Mouse (Mus musculus) ES-Bruce4 (cell line): Measurements from ENCODE around the gene Pum3. TPM values are rescaled to one million over a fixed set of nuclear protein-coding genes. Genes with fewer than 3 reads are reported as not detected.

Experiments
- H3K27ac ChIP-seq: 2 replicates; pipeline ENCODE4 v1.5.1; 2012; ENCODE audit warnings: low read length, inconsistent platforms; ENCODE audit not compliant: insufficient read depth
- H3K27me3 ChIP-seq: 2 replicates; pipeline ENCODE4 v1.6.1; 2012; ENCODE audit warnings: mild to moderate bottlenecking, low read length, inconsistent platforms; ENCODE audit not compliant: control insufficient read depth, poor library complexity, insufficient read depth, severe bottlenecking
- H3K36me3 ChIP-seq: 2 replicates; pipeline ENCODE4 v1.6.1; 2012; ENCODE audit warnings: inconsistent platforms, mild to moderate bottlenecking, low read length, moderate library complexity; ENCODE audit not compliant: control insufficient read depth, poor library complexity, insufficient read depth, severe bottlenecking
- H3K4me1 ChIP-seq: one replicate; pipeline ENCODE4 v1.8.1; 2011; ENCODE audit warnings: low read length; ENCODE audit not compliant: control insufficient read depth, insufficient read depth
- H3K4me3 ChIP-seq: 2 replicates; pipeline ENCODE4 v1.5.1; 2011; ENCODE audit warnings: low read depth, mild to moderate bottlenecking, low read length
- H3K9ac ChIP-seq: 2 replicates; pipeline ENCODE4 v1.6.1; 2012; ENCODE audit warnings: low read depth, mild to moderate bottlenecking, inconsistent platforms; ENCODE audit not compliant: poor library complexity, severe bottlenecking
- H3K9me3 ChIP-seq: replicated peaks from 2 replicates; pipeline ENCODE4 v1.6.1; 2012; ENCODE audit warnings: mild to moderate bottlenecking, low read length, inconsistent platforms; ENCODE audit not compliant: control insufficient read depth, poor library complexity, insufficient read depth, severe bottlenecking
- CTCF ChIP-seq: IDR thresholded peaks from one replicate; pipeline ENCODE4 v1.8.1; 2011; ENCODE audit warnings: low read depth, low read length
- EP300 ChIP-seq: IDR thresholded peaks from 2 replicates; pipeline ENCODE4 v1.6.1; 2011; ENCODE audit warnings: low read depth, low read length; ENCODE audit not compliant: insufficient read depth
- POLR2A ChIP-seq: IDR thresholded peaks from one replicate; pipeline ENCODE4 v1.8.1; 2011; ENCODE audit warnings: low read length; ENCODE audit not compliant: insufficient read depth
- polyA plus RNA-seq: library from polyadenylated mRNA; stranded (reverse); fragments of >200 nt; gene quantifications from 2 replicates; pipeline ENCODE4 v1.2.4, GENCODE M21; 2011; ENCODE audit warnings: low read depth; ENCODE audit not compliant: missing spikeins, insufficient read depth, insufficient read length

Pum3 gene
- polyA plus RNA-seq, 1 experiment: 201 TPM

GRCm38 (mm10) chr19:27379712-27380401, 49.8 kb downstream of the Pum3 start:
- H3K9me3 ChIP-seq: no peaks in the 10 kb centered on the region
- H3K9ac ChIP-seq: no peak overlapping the region
- H3K4me3 ChIP-seq: no peak overlapping the region
- H3K4me1 ChIP-seq: no peaks in the 10 kb centered on the region
- H3K36me3 ChIP-seq: no peaks in the 10 kb centered on the region
- no peak for TF ChIP-seq EP300
- no peak for TF ChIP-seq POLR2A
- TF ChIP-seq CTCF: no peak
- H3K27ac ChIP-seq: no peak overlapping the region
- H3K27me3 ChIP-seq: no peaks in the 10 kb centered on the region

GRCm38 (mm10) chr19:27370784-27371183, 58.8 kb downstream of the Pum3 start:
- H3K27ac ChIP-seq: no peak overlapping the region
- no peak overlapping the region for H3K4me3 ChIP-seq
- no peak overlapping the region for H3K9ac ChIP-seq
- no peaks in the 10 kb centered on the region for H3K9me3 ChIP-seq
- no peak for TF ChIP-seq EP300
- TF ChIP-seq CTCF: no peak
- no peak for TF ChIP-seq POLR2A
- no peaks in the 10 kb centered on the region for H3K27me3 ChIP-seq
- H3K4me1 ChIP-seq: no peaks in the 10 kb centered on the region
- H3K36me3 ChIP-seq: no peaks in the 10 kb centered on the region

- Histone ChIP-seq H3K9ac (no peak overlapping the region), H3K4me1 (no peaks in the 10 kb centered on the region), H3K27ac (no peak overlapping the region), H3K27me3 (no peaks in the 10 kb centered on the region), H3K9me3 (no peaks in the 10 kb centered on the region), H3K4me3 (no peak overlapping the region), H3K36me3 (no peaks in the 10 kb centered on the region)
- TF ChIP-seq CTCF (no peak), POLR2A (no peak), EP300 (no peak)
Observed at GRCm38 (mm10) chr19:27370174-27370573, 59.5 kb downstream of the Pum3 start.

GRCm38 (mm10) chr19:27369461-27370135, 60.0 kb downstream of the Pum3 start:
- TF ChIP-seq CTCF: no peak

GRCm38 (mm10) chr19:27366113-27366746, 63.4 kb downstream of the Pum3 start:
- Histone ChIP-seq H3K27ac (no peak overlapping the region), H3K27me3 (no peaks in the 10 kb centered on the region)
- no peak for TF ChIP-seq POLR2A
- TF ChIP-seq CTCF: no peak
- TF ChIP-seq EP300: no peak

More at GRCm38 (mm10) chr19:27369461-27370135, 60.0 kb downstream of the Pum3 start:
- H3K9ac ChIP-seq: no peak overlapping the region
- no peak overlapping the region for H3K27ac ChIP-seq
- no peaks in the 10 kb centered on the region for H3K9me3 ChIP-seq
- no peak overlapping the region for H3K4me3 ChIP-seq
- H3K27me3 ChIP-seq: no peaks in the 10 kb centered on the region
- peaks cover under 1% of the 10 kb centered on the region for H3K4me1 ChIP-seq
- H3K36me3 ChIP-seq: no peaks in the 10 kb centered on the region

GRCm38 (mm10) chr19:27364521-27364931, 65.1 kb downstream of the Pum3 start:
- Histone ChIP-seq H3K36me3 (no peaks in the 10 kb centered on the region), H3K27ac (no peak overlapping the region), H3K4me3 (no peak overlapping the region), H3K9ac (no peak overlapping the region), H3K9me3 (no peaks in the 10 kb centered on the region), H3K27me3 (no peaks in the 10 kb centered on the region), H3K4me1 (peaks cover 1% of the 10 kb centered on the region)
- TF ChIP-seq EP300: no peak
- TF ChIP-seq CTCF: no peak
- no peak for TF ChIP-seq POLR2A

More at GRCm38 (mm10) chr19:27366113-27366746, 63.4 kb downstream of the Pum3 start:
- no peaks in the 10 kb centered on the region for H3K36me3 ChIP-seq
- H3K4me3 ChIP-seq: no peak overlapping the region
- no peak overlapping the region for H3K9ac ChIP-seq
- peaks cover 1% of the 10 kb centered on the region for H3K4me1 ChIP-seq
- no peaks in the 10 kb centered on the region for H3K9me3 ChIP-seq
